Mouse (Mus musculus) CD8-positive naive resting alpha-beta T cell, adult 2 months (primary cell): Measurements from ENCODE around the gene Oxt.
A peak's percentile ranks its signal among the peaks of the same experiment; 100 is the strongest.

Source experiments
- DNase-seq, 2 experiments: peaks; one replicate each; pipeline ENCODE4 v3.0.0; 2022; ENCODE audit warnings: low read depth in 2 of 2, low spot score in 2 of 2

The Oxt gene

DNA sequence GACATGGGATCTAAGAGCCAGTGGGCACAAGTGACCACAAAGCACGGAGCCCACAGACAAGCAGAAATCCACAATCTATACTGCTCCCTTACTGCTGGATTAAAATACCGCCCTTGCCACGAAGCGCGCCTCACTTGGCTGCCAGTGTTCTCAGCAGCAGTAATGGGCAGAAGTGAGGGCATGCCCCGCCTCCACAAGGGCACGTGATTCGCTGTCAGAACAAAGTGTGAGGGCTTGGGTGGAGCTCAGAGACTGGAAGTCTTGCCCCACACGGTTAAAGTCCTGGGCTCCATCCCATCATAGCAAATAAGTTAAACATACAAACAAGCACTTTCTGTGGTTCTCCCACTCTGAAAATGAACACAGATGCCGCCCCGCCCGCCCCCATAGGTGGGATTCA lies 1.7 kb downstream of the Oxt start:
- DNase-seq = peak; percentile 32 to 51

DNA sequence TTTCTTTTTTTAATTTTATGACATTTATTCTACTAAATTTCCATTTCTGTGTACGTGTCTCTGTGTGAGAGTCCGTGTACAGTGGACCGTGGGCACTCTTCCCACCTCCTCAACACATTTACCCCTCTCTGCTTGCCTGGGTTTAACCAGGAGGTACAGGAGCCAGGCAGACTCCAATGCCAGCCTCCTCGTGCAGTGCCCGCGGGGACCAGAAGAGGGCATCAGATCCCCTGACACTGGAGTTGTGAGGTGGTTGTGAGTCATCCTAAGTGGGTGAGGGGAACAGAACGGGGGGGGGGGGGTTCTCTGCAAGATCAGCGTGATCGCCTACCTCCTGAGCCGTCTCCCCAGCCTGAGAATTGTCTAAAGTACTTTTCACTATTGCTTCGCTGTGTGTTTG lies 2.2 kb downstream of the Oxt start:
- peak; percentile 42 to 73 for DNase-seq

DNA sequence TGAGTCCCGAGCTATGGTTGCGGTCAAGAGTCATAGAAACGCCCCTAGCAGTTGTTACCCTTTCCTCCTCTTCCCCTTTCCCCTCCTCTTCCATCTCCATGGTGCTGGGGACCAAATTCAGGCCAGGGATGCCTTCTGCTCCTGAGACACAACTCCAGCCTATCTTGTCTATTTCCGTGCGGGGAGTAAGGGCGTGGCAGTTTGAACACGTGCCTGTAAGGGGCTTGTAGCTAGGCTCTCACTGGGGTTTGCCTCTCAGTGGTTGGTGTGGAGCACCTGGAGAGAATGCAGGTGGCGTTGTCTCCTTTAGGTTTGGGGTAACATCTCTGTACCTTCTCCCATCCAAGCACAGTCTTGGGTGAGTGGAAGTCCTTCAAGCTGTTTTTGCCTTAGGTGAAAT lies 3.8 kb downstream of the Oxt start:
- no peak for DNase-seq

GRCm38 (mm10) chr2:130581201-130581600 lies 5.2 kb downstream of the Oxt start:
- DNase-seq = no peak

- DNase-seq = no peak
These were observed 6.6 kb downstream of the Oxt start, which contains the start of gene Avp for GRCm38 (mm10) chr2:130582552-130582951. Gene Avp (minus strand): TSS chr2:130582554.

DNA sequence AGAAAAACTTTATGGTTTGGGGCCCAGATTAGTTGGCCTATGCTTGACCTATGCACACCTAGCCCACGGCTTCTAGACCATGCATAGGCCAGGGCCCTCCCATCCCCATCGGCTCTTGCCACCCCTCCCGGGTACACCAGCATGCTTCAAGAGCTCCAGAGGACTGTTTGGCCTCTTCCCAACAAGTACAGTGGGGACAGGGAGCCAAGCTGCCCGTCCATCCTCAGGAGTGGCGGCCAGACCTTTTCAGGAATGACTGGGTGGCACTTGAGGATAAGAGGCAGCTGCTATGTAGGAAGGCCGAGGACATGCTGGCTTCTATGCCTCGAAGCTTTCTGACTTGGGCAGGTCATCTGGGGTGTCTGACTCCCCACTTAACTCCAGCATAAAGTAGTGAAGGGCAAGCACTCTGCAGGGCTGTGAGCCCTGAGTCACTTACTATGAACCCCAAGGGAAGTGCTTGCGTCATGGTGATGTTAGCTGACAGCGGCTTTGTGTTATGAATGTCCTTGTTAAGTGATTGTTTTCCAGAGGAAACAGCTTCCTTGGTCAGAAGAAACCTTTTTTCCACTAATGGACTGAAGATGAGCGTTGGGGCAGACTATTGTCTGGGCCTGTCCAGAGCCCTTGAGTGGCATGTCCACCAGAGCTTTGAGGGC lies 8.1 kb downstream of the Oxt start:
- no peak for DNase-seq

- DNase-seq = no peak
These were observed 10.0 kb downstream of the Oxt start for GRCm38 (mm10) chr2:130586016-130586415.

GRCm38 (mm10) chr2:130588373-130588772 lies 12.4 kb downstream of the Oxt start:
- no peak for DNase-seq

GRCm38 (mm10) chr2:130589157-130589556 lies 13.2 kb downstream of the Oxt start:
- DNase-seq = no peak

GRCm38 (mm10) chr2:130589761-130590160 lies 13.8 kb downstream of the Oxt start:
- DNase-seq = no peak

GRCm38 (mm10) chr2:130591016-130591415 lies 15.0 kb downstream of the Oxt start:
- no peak for DNase-seq

- DNase-seq = no peak
These were observed 19.6 kb downstream of the Oxt start for GRCm38 (mm10) chr2:130595596-130595995.

- no peak for DNase-seq
These were observed 21.6 kb downstream of the Oxt start for GRCm38 (mm10) chr2:130597601-130598010.

GRCm38 (mm10) chr2:130598399-130598798 lies 22.4 kb downstream of the Oxt start:
- DNase-seq = no peak

GRCm38 (mm10) chr2:130602195-130602594 lies 26.2 kb downstream of the Oxt start:
- DNase-seq = no peak

DNA sequence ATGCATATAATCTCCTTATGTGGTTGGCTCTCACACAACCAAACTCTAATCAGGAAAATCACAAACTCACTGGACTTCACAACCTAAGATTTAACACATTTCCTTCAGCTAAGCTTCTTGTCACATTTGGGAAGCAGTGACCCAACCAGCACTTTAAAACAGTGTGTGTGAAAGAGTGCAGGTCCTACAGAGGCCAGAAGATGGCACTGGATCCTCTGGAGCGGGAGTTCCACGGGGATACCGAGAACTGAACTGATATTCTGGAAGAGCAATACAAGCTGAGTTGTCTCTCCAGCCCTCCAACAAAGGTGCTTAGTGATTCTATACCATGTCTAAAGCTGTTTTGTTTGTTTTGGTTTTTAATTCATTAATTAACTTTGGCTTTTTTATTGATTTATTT lies 37.1 kb downstream of the Oxt start:
- DNase-seq = peak in 1 of 2 experiments; percentile 18

DNA sequence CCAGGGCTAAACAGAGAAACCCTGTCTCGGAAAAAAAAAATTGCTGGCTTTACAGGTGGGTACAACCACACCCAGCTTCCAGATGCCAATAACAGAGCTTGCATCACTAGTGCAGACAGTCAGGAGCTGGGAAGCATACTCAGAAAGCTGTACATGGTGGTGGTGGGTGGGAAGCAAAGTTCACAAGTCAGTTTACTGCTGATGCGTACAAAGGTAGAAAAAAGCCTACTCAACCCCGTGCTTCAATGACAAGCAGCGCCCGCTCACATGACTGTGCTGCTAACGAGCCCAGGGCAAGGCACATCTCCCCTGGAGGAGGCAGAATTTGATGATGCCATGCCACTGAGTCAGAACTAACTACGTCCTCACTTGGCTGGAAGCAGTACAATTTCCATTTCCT lies 43.0 kb downstream of the Oxt start:
- DNase-seq = no peak
